9 mouse cellular contexts compared by ENCODE assay signal in genomic region chr10:120418211-120418610, GRCm38 (mm10). TPM values are rescaled to one million over a fixed set of nuclear protein-coding genes. Genes with fewer than 3 reads are reported as not detected.
DNase-seq lines count a peak whose midpoint lies in the region; ATAC-seq lines count a peak whose summit lies in the region.
"Had no signal": no experiment of that assay in that cellular context is flagged by ENCODE, and none has a peak within 500 bp of the region (broad histone marks: within the 10 kb centered on the region; RNA-seq: fewer than 3 reads in every experiment).

No protein-coding gene starts in this region.

- peaks cover 22% of the 10 kb centered on the region; the same call in 1 of the 2 replicates for H3K36me3 ChIP-seq in kidney, embryonic 14.5 days (ENCODE audit: control insufficient read depth, insufficient read depth, low read length)
- no peaks in the 10 kb centered on the region for H3K36me3 ChIP-seq in embryonic facial prominence, embryonic 15.5 days
- H3K36me3 ChIP-seq in intestine, embryonic 15.5 days = no peaks in the 10 kb centered on the region; the same call in 1 of the 2 replicates
- no peaks in the 10 kb centered on the region for H3K36me3 ChIP-seq in midbrain, embryonic 14.5 days (ENCODE audit: control insufficient read depth, insufficient read depth, low read length)

- peak overlapping the region; percentile 90 for H3K27ac ChIP-seq in kidney, embryonic 14.5 days (ENCODE audit: low read depth, low read length)
- peak overlapping the region; percentile 58; the same call in 1 of the 2 replicates for H3K27ac ChIP-seq in embryonic facial prominence, embryonic 15.5 days (replicated peaks)
- H3K27ac ChIP-seq in intestine, embryonic 15.5 days = peak overlapping the region; percentile 84
- H3K27ac ChIP-seq in midbrain, embryonic 14.5 days (replicated peaks; ENCODE audit: low read depth, low read length) = peak overlapping the region; percentile 33

- peaks cover 72% of the 10 kb centered on the region for H3K4me1 ChIP-seq in kidney, embryonic 14.5 days (ENCODE audit: control insufficient read depth, insufficient read depth, low read length)
- H3K4me1 ChIP-seq in embryonic facial prominence, embryonic 15.5 days = peaks cover 53% of the 10 kb centered on the region
- peaks cover 58% of the 10 kb centered on the region for H3K4me1 ChIP-seq in intestine, embryonic 15.5 days (replicated peaks)
- peaks cover 24% of the 10 kb centered on the region for H3K4me1 ChIP-seq in midbrain, embryonic 14.5 days (ENCODE audit: control insufficient read depth, insufficient read depth, low read length)

- intact Hi-C loops in gastrocnemius, postnatal 36 days (cut with DNase I) = no loop called here

- H3K9me3 ChIP-seq in kidney, embryonic 14.5 days (ENCODE audit: control insufficient read depth, low read length) = no peaks in the 10 kb centered on the region
- H3K9me3 ChIP-seq in embryonic facial prominence, embryonic 15.5 days (replicated peaks) = no peaks in the 10 kb centered on the region
- no peaks in the 10 kb centered on the region for H3K9me3 ChIP-seq in intestine, embryonic 15.5 days
- no peaks in the 10 kb centered on the region for H3K9me3 ChIP-seq in midbrain, embryonic 14.5 days (ENCODE audit: control insufficient read depth, low read length)

- peak overlapping the region; percentile 46; the same call in 1 of the 2 replicates for H3K9ac ChIP-seq in kidney, embryonic 14.5 days (ENCODE audit: low read depth, low read length)
- H3K9ac ChIP-seq in embryonic facial prominence, embryonic 15.5 days = no peak overlapping the region
- H3K9ac ChIP-seq in intestine, embryonic 15.5 days = no peak overlapping the region
- H3K9ac ChIP-seq in midbrain, embryonic 14.5 days (replicated peaks; ENCODE audit: low read length) = no peak overlapping the region

- H3K4me2 ChIP-seq in kidney, embryonic 14.5 days (replicated peaks; ENCODE audit: low read depth, low read length) = 0 out of 2 replicates have a peak overlapping the region, but pooled peaks have one; percentile 15
- H3K4me2 ChIP-seq in embryonic facial prominence, embryonic 15.5 days (replicated peaks) = no peak overlapping the region
- peak overlapping the region; percentile 47; the same call in 1 of the 2 replicates for H3K4me2 ChIP-seq in intestine, embryonic 15.5 days (replicated peaks)
- 0 out of 2 replicates have a peak overlapping the region, but pooled peaks have one; percentile 23 for H3K4me2 ChIP-seq in midbrain, embryonic 14.5 days (ENCODE audit: low read length)

- no peak for ATAC-seq in kidney, embryonic 14.5 days (ENCODE audit: low FRiP score, low TSS enrichment)
- ATAC-seq in embryonic facial prominence, embryonic 15.5 days (ENCODE audit: insufficient number of reproducible peaks, low FRiP score, low TSS enrichment, low read depth) = no peak
- no peak for ATAC-seq in intestine, embryonic 15.5 days
- no peak for ATAC-seq in midbrain, embryonic 14.5 days (ENCODE audit: low FRiP score, low TSS enrichment)
- no peak for ATAC-seq in megakaryocyte progenitor cell, adult 5-6 weeks (replicated peaks; ENCODE audit: poor library complexity)

- 14% methylated on average over 7 of the region's 7 CpGs for WGBS in kidney, embryonic 14.5 days
- 60% methylated on average over 7 of the region's 7 CpGs for WGBS in embryonic facial prominence, embryonic 15.5 days
- whole genome bisulfite sequencing in intestine, embryonic 15.5 days = 21% methylated on average over 7 of the region's 7 CpGs
- WGBS in midbrain, embryonic 14.5 days = 63% methylated on average over 7 of the region's 7 CpGs

- no peaks in the 10 kb centered on the region for H3K27me3 ChIP-seq in kidney, embryonic 14.5 days (ENCODE audit: control insufficient read depth, insufficient read depth, low read length)
- no peaks in the 10 kb centered on the region for H3K27me3 ChIP-seq in embryonic facial prominence, embryonic 15.5 days
- H3K27me3 ChIP-seq in intestine, embryonic 15.5 days (replicated peaks) = no peaks in the 10 kb centered on the region
- no peaks in the 10 kb centered on the region for H3K27me3 ChIP-seq in midbrain, embryonic 14.5 days (ENCODE audit: control insufficient read depth, insufficient read depth, low read length)

- H3K4me3 ChIP-seq in kidney, embryonic 14.5 days (ENCODE audit: low read length) = no peak overlapping the region
- no peak overlapping the region for H3K4me3 ChIP-seq in embryonic facial prominence, embryonic 15.5 days (replicated peaks)
- H3K4me3 ChIP-seq in intestine, embryonic 15.5 days (replicated peaks) = no peak overlapping the region
- H3K4me3 ChIP-seq in midbrain, embryonic 14.5 days (replicated peaks; ENCODE audit: low read depth, low read length) = no peak overlapping the region

- DNase-seq in kidney, adult 18-20 months = no peak
- no peak for DNase-seq in midbrain, embryonic 14.5 days
- DNase-seq in gastrocnemius, postnatal 36 days = no peak
- no peak for DNase-seq in adrenal gland, postnatal 4 days (ENCODE audit: low spot score in 2 of 2)
- DNase-seq: gastrocnemius, postnatal 25 days had no signal

RNA-seq across cellular contexts. Expression of gene Hmga2, which starts 58.1 kb away (rescaled TPM):
- polyA plus RNA-seq in kidney, embryonic 14.5 days (2014; fragmentation: Nextera tagmentation; extraction: Ambion mirVana) = 54.3 and 80.2 TPM in 2 replicates
- 11.1 and 11.5 TPM in 2 replicates for polyA plus RNA-seq in embryonic facial prominence, embryonic 15.5 days (2015; fragmentation: Nextera tagmentation; extraction: Ambion mirVana)
- polyA plus RNA-seq in intestine, embryonic 15.5 days (2015; fragmentation: Nextera tagmentation; extraction: Ambion mirVana) = 33.9 and 41.2 TPM in 2 replicates
- 2.4 and 2.6 TPM in 2 replicates for polyA plus RNA-seq in midbrain, embryonic 14.5 days (2014; fragmentation: Nextera tagmentation; extraction: Ambion mirVana)
- total RNA-seq in gastrocnemius, postnatal 36 days (2021) = not detected
- total RNA-seq in adrenal gland, postnatal 4 days (2021) = 10 to 100 TPM; 13.8 to 14.4 TPM
- 2.9 and 4.3 TPM in 2 replicates for total RNA-seq in megakaryocyte progenitor cell, adult 5-6 weeks (2015)
- total RNA-seq in megakaryocyte progenitor cell, adult 5-6 weeks (2017) = 0.50 and 1.4 TPM in 2 replicates

Comparison
In these comparisons a context has a peak if more than half of its experiments do, and no peak if none do; other contexts are left out.
1. H3K27ac ChIP-seq: peak in every context shown above with its lines; median percentile 90 in kidney, embryonic 14.5 days; 84 in intestine, embryonic 15.5 days; 58 in embryonic facial prominence, embryonic 15.5 days; 33 in midbrain, embryonic 14.5 days.